Mouse (Mus musculus) spleen, adult 2 months (tissue): Measurements from ENCODE around the gene Scarf1. TPM values are rescaled to one million over a fixed set of nuclear protein-coding genes. Genes with fewer than 3 reads are reported as not detected.
A peak's percentile ranks its signal among the peaks of the same experiment; 100 is the strongest.

Experiments
- DNase-seq, 2 experiments: peaks; one replicate each; pipeline versions ENCODE4 v3.0.0 to v3.0.0-alpha.2; 2012 to 2021; ENCODE audit warnings: low spot score in 2 of 2, low read depth in 1 of 2
- H3K27ac ChIP-seq: fragments of 200-500 bp; 2 replicates; pipeline ENCODE4 v1.5.1; 2012; ENCODE audit warnings: low read length, inconsistent platforms; ENCODE audit not compliant: insufficient read depth
- H3K27me3 ChIP-seq: fragments of 200-500 bp; 2 replicates; pipeline ENCODE4 v1.6.1; 2012; ENCODE audit warnings: mild to moderate bottlenecking, moderate library complexity, low read length, inconsistent platforms; ENCODE audit not compliant: control insufficient read depth, insufficient read depth
- H3K36me3 ChIP-seq: fragments of 200-500 bp; 2 replicates; pipeline ENCODE4 v1.6.1; 2012; ENCODE audit warnings: mild to moderate bottlenecking, low read length, inconsistent platforms; ENCODE audit not compliant: control insufficient read depth, insufficient read depth
- H3K4me1 ChIP-seq: fragments of 200-500 bp; 2 replicates; pipeline ENCODE4 v1.6.1; 2011; ENCODE audit warnings: inconsistent platforms; ENCODE audit not compliant: control insufficient read depth, insufficient read depth, insufficient read length
- H3K4me3 ChIP-seq: fragments of 200-500 bp; 2 replicates; pipeline ENCODE4 v1.5.1; 2011; ENCODE audit warnings: mild to moderate bottlenecking, inconsistent platforms; ENCODE audit not compliant: insufficient read depth, insufficient read length; ENCODE audit errors: extremely low read depth
- CTCF ChIP-seq: fragments of 200-500 bp; IDR thresholded peaks from 2 replicates; pipeline ENCODE4 v1.5.1; 2011; ENCODE audit warnings: mild to moderate bottlenecking, inconsistent platforms; ENCODE audit not compliant: insufficient read depth, insufficient read length, insufficient replicate concordance; ENCODE audit errors: extremely low read depth
- POLR2A ChIP-seq: fragments of 200-500 bp; IDR thresholded peaks from 2 replicates; pipeline ENCODE4 v1.6.1; 2011; ENCODE audit warnings: low read depth, low read length, inconsistent platforms
- WGBS: fragments of 180-500 bp; shearing (Covaris S2); methylation state at CpG from one replicate; pipeline ENCODE4 v1.1.7; 2018; 5-methylcytosine and 5-hydroxymethylcytosine counted together
- polyA plus RNA-seq: library from polyadenylated mRNA; depleted of rRNA; stranded (reverse); fragments of >200 nt; gene quantifications from 2 replicates; pipeline ENCODE4 v1.2.3, GENCODE M21; 2012

Scarf1 gene
- polyA plus RNA-seq, 1 experiment: 11.5 TPM

GRCm38 (mm10) chr11:75525531-75526125 is 12.3 kb downstream of the Scarf1 start:
- WGBS: 89% methylated on average over 15 of the region's 15 CpGs
- Histone ChIP-seq H3K27me3 (no peaks in the 10 kb centered on the region), H3K27ac (no peak overlapping the region), H3K4me3 (no peak overlapping the region), H3K4me1 (0 out of 2 replicates have a peak, but pooled peaks cover 4% of the 10 kb centered on the region), H3K36me3 (no peaks in the 10 kb centered on the region)
- TF ChIP-seq CTCF (no peak), POLR2A (no peak)
- no peak for DNase-seq

GRCm38 (mm10) chr11:75526943-75527342 is 13.6 kb downstream of the Scarf1 start:
- no peak for TF ChIP-seq CTCF
- TF ChIP-seq POLR2A: no peak
- Histone ChIP-seq H3K27ac (no peak overlapping the region), H3K4me1 (0 out of 2 replicates have a peak, but pooled peaks cover 4% of the 10 kb centered on the region), H3K27me3 (no peaks in the 10 kb centered on the region), H3K36me3 (no peaks in the 10 kb centered on the region), H3K4me3 (no peak overlapping the region)
- no peak for DNase-seq
- 63% methylated on average over 6 of the region's 6 CpGs for WGBS

GRCm38 (mm10) chr11:75529771-75530170 is 16.4 kb downstream of the Scarf1 start:
- Histone ChIP-seq H3K27ac (no peak overlapping the region), H3K27me3 (no peaks in the 10 kb centered on the region), H3K4me1 (peaks cover 12% of the 10 kb centered on the region; the same call in 1 of the 2 replicates), H3K36me3 (no peaks in the 10 kb centered on the region), H3K4me3 (no peak overlapping the region)
- TF ChIP-seq POLR2A: no peak
- no peak for TF ChIP-seq CTCF
- no peak for DNase-seq
- 89% methylated on average over 4 of the region's 4 CpGs for WGBS

- Histone ChIP-seq H3K27me3 (no peaks in the 10 kb centered on the region), H3K4me3 (peak overlapping the region; percentile 67), H3K36me3 (no peaks in the 10 kb centered on the region), H3K4me1 (peaks cover 17% of the 10 kb centered on the region), H3K27ac (peak overlapping the region; percentile 90)
- TF ChIP-seq POLR2A (no peak), CTCF (peak; percentile 98)
- 0% methylated on average over 10 of the region's 10 CpGs for WGBS
- DNase-seq: peak in 1 of 2 experiments; percentile 96
These were observed 17.0 kb downstream of the Scarf1 start for GRCm38 (mm10) chr11:75530325-75530724.

GRCm38 (mm10) chr11:75530845-75531373 is 17.6 kb downstream of the Scarf1 start:
- DNase-seq: peak in 1 of 2 experiments; percentile 31
- no peaks in the 10 kb centered on the region for H3K36me3 ChIP-seq
- peak overlapping the region; percentile 67 for H3K4me3 ChIP-seq
- H3K27ac ChIP-seq: peak overlapping the region; percentile 90
- peaks cover 17% of the 10 kb centered on the region for H3K4me1 ChIP-seq
- no peak for TF ChIP-seq CTCF
- TF ChIP-seq POLR2A: no peak
- WGBS: under 1% methylated on average over 31 of the region's 31 CpGs
- H3K27me3 ChIP-seq: no peaks in the 10 kb centered on the region

GRCm38 (mm10) chr11:75531469-75532242 is 18.3 kb downstream of the Scarf1 start, which contains the start of gene Slc43a2:
TSS of gene Slc43a2 (plus strand) at chr11:75531694.
- peak in 1 of 2 experiments; percentile 92 for DNase-seq
- WGBS: under 1% methylated on average over 62 of the region's 62 CpGs
- peaks cover 16% of the 10 kb centered on the region for H3K4me1 ChIP-seq

More at GRCm38 (mm10) chr11:75531469-75532242, 18.3 kb downstream of the Scarf1 start, which contains the start of gene Slc43a2:
- Histone ChIP-seq H3K4me3 (peak within 1 kb of the TSS; percentile 67), H3K27me3 (no peaks in the 10 kb centered on the region), H3K27ac (peak within 1 kb of the TSS; percentile 90), H3K36me3 (no peaks in the 10 kb centered on the region)
- no peak for TF ChIP-seq CTCF
- TF ChIP-seq POLR2A: peak; percentile 34
